Mouse (Mus musculus) embryonic facial prominence, embryonic 11.5 days (tissue): ENCODE results near the gene Rfwd3. TPM values are rescaled to one million over a fixed set of nuclear protein-coding genes. Genes with fewer than 3 reads are reported as not detected.

Experiments used
- ATAC-seq: fragments of 200-750 bp; cut with Nextera tagmentation; replicated peaks from 2 replicates; pipeline ENCODE4 v1.8.0; 2017; ENCODE audit warnings: low read depth; ENCODE audit not compliant: insufficient number of reproducible peaks, low FRiP score, low TSS enrichment
- DNase-seq: peaks from one replicate; pipeline ENCODE4 v3.0.0-alpha.2; 2015; ENCODE audit warnings: low spot score
- H3K27ac ChIP-seq: fragments of 300-500 bp; sonication (generic); replicated peaks from 2 replicates; pipeline ENCODE4 v1.5.1; 2014; ENCODE audit warnings: mild to moderate bottlenecking, low read depth, low read length, control low read depth
- H3K27me3 ChIP-seq: fragments of 300-500 bp; sonication (generic); 2 replicates; pipeline ENCODE4 v1.6.1; 2014; ENCODE audit warnings: mild to moderate bottlenecking, low read length, moderate library complexity, mixed read lengths; ENCODE audit not compliant: control insufficient read depth, insufficient read depth
- H3K36me3 ChIP-seq: fragments of 300-500 bp; sonication (generic); replicated peaks from 2 replicates; pipeline ENCODE4 v1.6.1; 2014; ENCODE audit warnings: low read depth, mild to moderate bottlenecking, low read length, moderate library complexity, mixed read lengths; ENCODE audit not compliant: control insufficient read depth, insufficient read depth
- H3K4me1 ChIP-seq: fragments of 300-500 bp; sonication (generic); 2 replicates; pipeline ENCODE4 v1.6.1; 2014; ENCODE audit warnings: low read length, mixed read lengths; ENCODE audit not compliant: control insufficient read depth, insufficient read depth
- H3K4me2 ChIP-seq: fragments of 300-500 bp; sonication (generic); 2 replicates; pipeline ENCODE4 v1.6.1; 2014; ENCODE audit warnings: low read depth, mild to moderate bottlenecking, control low read depth, low read length, moderate library complexity
- H3K4me3 ChIP-seq: fragments of 300-500 bp; sonication (generic); 2 replicates; pipeline ENCODE4 v1.5.1; 2014; ENCODE audit warnings: low read depth, low read length, control low read depth
- H3K9ac ChIP-seq: fragments of 300-500 bp; sonication (generic); replicated peaks from 2 replicates; pipeline ENCODE4 v1.6.1; 2014; ENCODE audit warnings: mild to moderate bottlenecking, control low read depth, low read length
- H3K9me3 ChIP-seq: fragments of 300-500 bp; sonication (generic); replicated peaks from 2 replicates; pipeline ENCODE4 v1.6.1; 2016; ENCODE audit warnings: mild to moderate bottlenecking, low read length, inconsistent platforms, mixed read lengths; ENCODE audit not compliant: control insufficient read depth
- WGBS: fragments of 180-500 bp; shearing (Covaris S2); extraction: QIAGEN DNeasy Blood & Tissue Kit; methylation state at CpG from one replicate; pipeline ENCODE4 v1.1.7; 2014; 5-methylcytosine and 5-hydroxymethylcytosine counted together
- polyA plus RNA-seq: library from polyadenylated mRNA; unstranded; fragments of >200 nt; fragmentation: Nextera tagmentation; extraction: Ambion mirVana; gene quantifications from 2 replicates; pipeline ENCODE4 v1.2.1, GENCODE M21; 2014

Gene Rfwd3
- polyA plus RNA-seq: 95.7 and 96.7 TPM in 2 replicates

- Histone ChIP-seq H3K36me3 (peaks cover 4% of the 10 kb centered on the region), H3K4me2 (peak within 1 kb of the TSS; percentile 57), H3K27ac (peak within 1 kb of the TSS; percentile 87), H3K27me3 (no peaks in the 10 kb centered on the region), H3K9ac (peak within 1 kb of the TSS; percentile 95), H3K4me1 (no peaks in the 10 kb centered on the region), H3K4me3 (peak within 1 kb of the TSS; percentile 91), H3K9me3 (no peaks in the 10 kb centered on the region)
- WGBS: under 1% methylated on average over 67 of the region's 67 CpGs
- DNase-seq (peak; percentile 96), ATAC-seq (peak; percentile 96)
Measured at GRCm38 (mm10) chr8:111299821-111300568, at the start of gene Rfwd3. Gene Rfwd3, minus strand, starts transcription at chr8:111300222.

- no peak overlapping the region for H3K4me3 ChIP-seq
- H3K27me3 ChIP-seq: peaks cover 3% of the 10 kb centered on the region; the same call in 1 of the 2 replicates
- no peaks in the 10 kb centered on the region for H3K4me1 ChIP-seq
- ATAC-seq (no peak), DNase-seq (peak; percentile 82)
- H3K36me3 ChIP-seq: no peaks in the 10 kb centered on the region
- H3K9me3 ChIP-seq: no peaks in the 10 kb centered on the region
- no peak overlapping the region for H3K4me2 ChIP-seq
- H3K27ac ChIP-seq: no peak overlapping the region
- no peak overlapping the region for H3K9ac ChIP-seq
- 19% methylated on average over 5 of the region's 5 CpGs for WGBS
Measured at GRCm38 (mm10) chr8:111343225-111343624, 43.2 kb upstream of the Rfwd3 start.

- no peak overlapping the region for H3K4me3 ChIP-seq
- H3K9me3 ChIP-seq: no peaks in the 10 kb centered on the region
- no peak for ATAC-seq
- no peaks in the 10 kb centered on the region for H3K36me3 ChIP-seq
- WGBS: 78% methylated on average over 3 of the region's 3 CpGs
- no peak overlapping the region for H3K4me2 ChIP-seq
- no peak overlapping the region for H3K27ac ChIP-seq
- 0 out of 2 replicates have a peak, but pooled peaks cover 2% of the 10 kb centered on the region for H3K4me1 ChIP-seq
- H3K9ac ChIP-seq: no peak overlapping the region
- DNase-seq: no peak
- H3K27me3 ChIP-seq: peaks cover 6% of the 10 kb centered on the region; the same call in 1 of the 2 replicates
Measured at GRCm38 (mm10) chr8:111340186-111340585, 40.2 kb upstream of the Rfwd3 start.

GRCm38 (mm10) chr8:111338370-111339208 is 38.6 kb upstream of the Rfwd3 start:
- no peaks in the 10 kb centered on the region for H3K9me3 ChIP-seq
- H3K9ac ChIP-seq: no peak overlapping the region
- H3K36me3 ChIP-seq: no peaks in the 10 kb centered on the region
- no peak overlapping the region for H3K4me3 ChIP-seq
- DNase-seq (no peak), ATAC-seq (no peak)
- peaks cover 6% of the 10 kb centered on the region; the same call in 1 of the 2 replicates for H3K27me3 ChIP-seq
- WGBS: 44% methylated on average over 12 of the region's 12 CpGs
- H3K27ac ChIP-seq: no peak overlapping the region
- peak overlapping the region; percentile 66 for H3K4me2 ChIP-seq
- H3K4me1 ChIP-seq: 0 out of 2 replicates have a peak, but pooled peaks cover 2% of the 10 kb centered on the region

GRCm38 (mm10) chr8:111337890-111338347 is 37.9 kb upstream of the Rfwd3 start, which contains the start of gene Mlkl:
Gene Mlkl, minus strand, starts transcription at chr8:111338177.
- no peaks in the 10 kb centered on the region for H3K9me3 ChIP-seq
- H3K4me3 ChIP-seq: peak within 1 kb of the TSS; percentile 33
- no peak within 1 kb of the TSS for H3K27ac ChIP-seq
- H3K27me3 ChIP-seq: peaks cover 6% of the 10 kb centered on the region; the same call in 1 of the 2 replicates
- ATAC-seq (no peak), DNase-seq (peak; percentile 55)
- H3K36me3 ChIP-seq: no peaks in the 10 kb centered on the region
- H3K9ac ChIP-seq: no peak within 1 kb of the TSS; the same call in none of the 2 replicates
- 0 out of 2 replicates have a peak, but pooled peaks cover 2% of the 10 kb centered on the region for H3K4me1 ChIP-seq
- WGBS: under 1% methylated on average over 29 of the region's 29 CpGs
- H3K4me2 ChIP-seq: peak within 1 kb of the TSS; percentile 66

GRCm38 (mm10) chr8:111337311-111337889 is 37.4 kb upstream of the Rfwd3 start:
- 26% methylated on average over 17 of the region's 17 CpGs for WGBS
- H3K4me2 ChIP-seq: peak overlapping the region; percentile 66
- H3K36me3 ChIP-seq: no peaks in the 10 kb centered on the region
- DNase-seq (peak; percentile 2), ATAC-seq (no peak)
- no peaks in the 10 kb centered on the region for H3K9me3 ChIP-seq
- H3K9ac ChIP-seq: no peak overlapping the region; the same call in 1 of the 2 replicates
- peaks cover 6% of the 10 kb centered on the region; the same call in 1 of the 2 replicates for H3K27me3 ChIP-seq
- H3K27ac ChIP-seq: no peak overlapping the region
- H3K4me1 ChIP-seq: 0 out of 2 replicates have a peak, but pooled peaks cover 2% of the 10 kb centered on the region
- peak overlapping the region; percentile 33 for H3K4me3 ChIP-seq

- WGBS: 76% methylated on average over 4 of the region's 4 CpGs
- no peak overlapping the region for H3K4me2 ChIP-seq
- no peak overlapping the region for H3K27ac ChIP-seq
- 0 out of 2 replicates have a peak, but pooled peaks cover 2% of the 10 kb centered on the region for H3K4me1 ChIP-seq
- ATAC-seq (no peak), DNase-seq (no peak)
- peaks cover 6% of the 10 kb centered on the region; the same call in 1 of the 2 replicates for H3K27me3 ChIP-seq
- no peak overlapping the region for H3K4me3 ChIP-seq
- H3K36me3 ChIP-seq: no peaks in the 10 kb centered on the region
- no peaks in the 10 kb centered on the region for H3K9me3 ChIP-seq
- H3K9ac ChIP-seq: no peak overlapping the region
Measured at GRCm38 (mm10) chr8:111336692-111337091, 36.7 kb upstream of the Rfwd3 start.
